Mouse (Mus musculus) kidney, postnatal 0 days (tissue): ENCODE measurements around the gene Ppp6r1. TPM values are rescaled to one million over a fixed set of nuclear protein-coding genes. Genes with fewer than 3 reads are reported as not detected.

Experiments used
- ATAC-seq: fragments of 200-750 bp; cut with Nextera tagmentation; replicated peaks from 2 replicates; pipeline ENCODE4 v1.8.0; 2017; ENCODE audit warnings: low read depth, moderate number of reproducible peaks, moderate TSS enrichment, moderate library complexity; ENCODE audit not compliant: low FRiP score
- DNase-seq: peaks from one replicate; pipeline ENCODE4 v3.0.0-alpha.2; 2016; ENCODE audit warnings: low spot score
- H3K27ac ChIP-seq: fragments of 300-500 bp; sonication (generic); 2 replicates; pipeline ENCODE4 v1.5.1; 2014; ENCODE audit warnings: mild to moderate bottlenecking
- H3K27me3 ChIP-seq: fragments of 300-500 bp; sonication (generic); 2 replicates; pipeline ENCODE4 v1.6.1; 2014; ENCODE audit warnings: low read length, mixed read lengths; ENCODE audit not compliant: insufficient read depth
- H3K36me3 ChIP-seq: fragments of 300-500 bp; sonication (generic); 2 replicates; pipeline ENCODE4 v1.6.1; 2014; ENCODE audit warnings: low read length, mixed read lengths; ENCODE audit not compliant: insufficient read depth
- H3K4me1 ChIP-seq: fragments of 300-500 bp; sonication (generic); replicated peaks from 2 replicates; pipeline ENCODE4 v1.6.1; 2014; ENCODE audit warnings: antibody characterized with exemption, low read length, mixed read lengths; ENCODE audit not compliant: insufficient read depth
- H3K4me2 ChIP-seq: fragments of 300-500 bp; sonication (generic); 2 replicates; pipeline ENCODE4 v1.6.1; 2014; ENCODE audit warnings: mild to moderate bottlenecking, low read length, moderate library complexity, mixed read lengths
- H3K4me3 ChIP-seq: fragments of 300-500 bp; sonication (generic); replicated peaks from 2 replicates; pipeline ENCODE4 v1.5.1; 2014; ENCODE audit warnings: low read depth, low read length
- H3K9ac ChIP-seq: fragments of 300-500 bp; sonication (generic); 2 replicates; pipeline ENCODE4 v1.6.1; 2014; ENCODE audit warnings: low read depth, low read length
- H3K9me3 ChIP-seq: fragments of 300-500 bp; sonication (generic); replicated peaks from 2 replicates; pipeline ENCODE4 v1.6.1; 2016; ENCODE audit warnings: low read length, inconsistent platforms, mixed read lengths
- CTCF ChIP-seq: IDR thresholded peaks from 2 replicates; pipeline ENCODE4 v1.5.1; 2016; ENCODE audit warnings: antibody characterized with exemption, low read depth, mild to moderate bottlenecking, moderate library complexity
- WGBS: fragments of 180-500 bp; shearing (Covaris S2); extraction: QIAGEN DNeasy Blood & Tissue Kit; methylation state at CpG from one replicate; pipeline ENCODE4 v1.1.7; 2014; 5-methylcytosine and 5-hydroxymethylcytosine counted together
- polyA plus RNA-seq: library from polyadenylated mRNA; unstranded; fragments of >200 nt; fragmentation: Nextera tagmentation; extraction: Ambion mirVana; gene quantifications from 2 replicates; pipeline ENCODE4 v1.2.1, GENCODE M21; 2015

Ppp6r1 gene
- polyA plus RNA-seq, 1 experiment from 2014 or later, result 5.1 TPM

GRCm38 (mm10) chr7:4659911-4660443, 1.2 kb upstream of the Ppp6r1 start:
- Histone ChIP-seq H3K36me3 (peaks cover 11% of the 10 kb centered on the region; the same call in 1 of the 2 replicates), H3K27me3 (no peaks in the 10 kb centered on the region), H3K4me1 (peaks cover 20% of the 10 kb centered on the region; the same call in 1 of the 2 replicates), H3K9ac (peak overlapping the region; percentile 95; the same call in 1 of the 2 replicates), H3K4me3 (peak overlapping the region; percentile 80), H3K9me3 (no peaks in the 10 kb centered on the region), H3K4me2 (peak overlapping the region; percentile 91), H3K27ac (no peak overlapping the region)
- WGBS, result 58% methylated on average over 3 of the region's 3 CpGs
- ATAC-seq (no peak), DNase-seq (no peak)
- TF ChIP-seq CTCF, result no peak

- WGBS, result under 1% methylated on average over 55 of the region's 78 CpGs
- Histone ChIP-seq H3K4me2 (peak overlapping the region; percentile 91), H3K4me1 (peaks cover 30% of the 10 kb centered on the region; the same call in 1 of the 2 replicates), H3K27ac (peak overlapping the region; percentile 96), H3K27me3 (no peaks in the 10 kb centered on the region), H3K36me3 (0 out of 2 replicates have a peak, but pooled peaks cover 3% of the 10 kb centered on the region), H3K4me3 (peak overlapping the region; percentile 80), H3K9me3 (no peaks in the 10 kb centered on the region), H3K9ac (peak overlapping the region; percentile 95)
- ATAC-seq, result peak; percentile 55
- no peak for TF ChIP-seq CTCF
- peak; percentile 54 for DNase-seq
These were observed 501 bp downstream of the Ppp6r1 start for GRCm38 (mm10) chr7:4658128-4658907.

GRCm38 (mm10) chr7:4657521-4658127, 1.2 kb downstream of the Ppp6r1 start:
- H3K4me3 ChIP-seq, result peak overlapping the region; percentile 80
- no peak for ATAC-seq
- no peak for TF ChIP-seq CTCF
- H3K36me3 ChIP-seq, result 0 out of 2 replicates have a peak, but pooled peaks cover 3% of the 10 kb centered on the region
- peak; percentile 9 for DNase-seq
- H3K9me3 ChIP-seq, result no peaks in the 10 kb centered on the region
- H3K9ac ChIP-seq, result peak overlapping the region; percentile 95
- H3K4me2 ChIP-seq, result peak overlapping the region; percentile 91
- 21% methylated on average over 9 of the region's 9 CpGs for WGBS
- peaks cover 30% of the 10 kb centered on the region; the same call in 1 of the 2 replicates for H3K4me1 ChIP-seq
- H3K27ac ChIP-seq, result peak overlapping the region; percentile 96
- no peaks in the 10 kb centered on the region for H3K27me3 ChIP-seq

- 33% methylated on average over 1 of the region's 1 CpGs for WGBS
- H3K4me1 ChIP-seq, result peaks cover 30% of the 10 kb centered on the region; the same call in 1 of the 2 replicates
- no peak overlapping the region for H3K27ac ChIP-seq
- H3K9me3 ChIP-seq, result no peaks in the 10 kb centered on the region
- H3K4me3 ChIP-seq, result 0 out of 2 replicates have a peak overlapping the region, but pooled peaks have one; percentile 1
- H3K9ac ChIP-seq, result 0 out of 2 replicates have a peak overlapping the region, but pooled peaks have one; percentile 95
- peak overlapping the region; percentile 91 for H3K4me2 ChIP-seq
- DNase-seq (no peak), ATAC-seq (no peak)
- TF ChIP-seq CTCF, result no peak
- 0 out of 2 replicates have a peak, but pooled peaks cover 3% of the 10 kb centered on the region for H3K36me3 ChIP-seq
- H3K27me3 ChIP-seq, result no peaks in the 10 kb centered on the region
These were observed 2.0 kb downstream of the Ppp6r1 start for GRCm38 (mm10) chr7:4656818-4657217.

GRCm38 (mm10) chr7:4655916-4656315, 2.9 kb downstream of the Ppp6r1 start:
- peaks cover 30% of the 10 kb centered on the region; the same call in 1 of the 2 replicates for H3K4me1 ChIP-seq
- 67% methylated on average over 1 of the region's 1 CpGs for WGBS
- no peak overlapping the region for H3K4me2 ChIP-seq
- H3K27me3 ChIP-seq, result no peaks in the 10 kb centered on the region
- DNase-seq (no peak), ATAC-seq (no peak)
- H3K36me3 ChIP-seq, result 0 out of 2 replicates have a peak, but pooled peaks cover 3% of the 10 kb centered on the region
- H3K9ac ChIP-seq, result no peak overlapping the region
- no peaks in the 10 kb centered on the region for H3K9me3 ChIP-seq
- H3K27ac ChIP-seq, result no peak overlapping the region
- no peak for TF ChIP-seq CTCF
- no peak overlapping the region for H3K4me3 ChIP-seq

- no peak for DNase-seq
- H3K4me1 ChIP-seq, result peaks cover 30% of the 10 kb centered on the region; the same call in 1 of the 2 replicates
- no peaks in the 10 kb centered on the region for H3K9me3 ChIP-seq
- ATAC-seq, result no peak
- H3K9ac ChIP-seq, result no peak overlapping the region
- no peak for TF ChIP-seq CTCF
- no peak overlapping the region for H3K4me2 ChIP-seq
- no peak overlapping the region for H3K27ac ChIP-seq
- no peaks in the 10 kb centered on the region for H3K27me3 ChIP-seq
- 82% methylated on average over 4 of the region's 4 CpGs for WGBS
- no peak overlapping the region for H3K4me3 ChIP-seq
- H3K36me3 ChIP-seq, result 0 out of 2 replicates have a peak, but pooled peaks cover 3% of the 10 kb centered on the region
These were observed 3.4 kb downstream of the Ppp6r1 start for GRCm38 (mm10) chr7:4655393-4655792.
